In the genomic region with DNA sequence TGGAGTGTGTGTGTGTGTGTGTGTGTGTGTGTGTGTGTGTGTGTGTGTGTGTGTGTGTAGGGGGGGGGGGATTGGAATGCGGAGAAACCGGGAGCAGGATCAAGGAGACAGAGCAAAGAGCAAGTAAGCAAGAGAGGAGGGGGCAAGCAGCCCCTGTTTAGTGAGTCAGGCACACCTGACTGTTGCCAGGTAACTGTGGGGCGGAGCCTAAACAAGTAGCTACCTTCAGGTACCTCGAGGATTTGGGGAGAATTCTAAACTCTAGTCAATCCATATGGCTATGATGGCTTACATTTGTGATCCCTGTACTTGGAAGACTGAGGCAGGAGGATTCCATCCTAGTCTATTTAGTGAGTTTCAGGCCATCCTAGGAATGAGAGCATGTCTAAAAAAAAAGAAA, we compare ENCODE assay signal across 8 mouse cellular contexts. TPM values are rescaled to one million over a fixed set of nuclear protein-coding genes. Genes with fewer than 3 reads are reported as not detected.
DNase-seq lines count a peak whose midpoint lies in the region; ATAC-seq lines count a peak whose summit lies in the region.

No protein-coding gene starts in this region.

- no peaks in the 10 kb centered on the region for H3K36me3 ChIP-seq in liver, embryonic 12.5 days
- no peaks in the 10 kb centered on the region for H3K36me3 ChIP-seq in liver, embryonic 11.5 days (ENCODE audit: control insufficient read depth, insufficient read depth, low read length)

- WGBS in liver, embryonic 12.5 days (ENCODE audit: insufficient replicate concordance) = 47% methylated on average over 2 of the region's 4 CpGs
- WGBS in liver, embryonic 11.5 days = 45% methylated on average over 3 of the region's 4 CpGs

- peaks cover 8% of the 10 kb centered on the region for H3K27me3 ChIP-seq in liver, embryonic 12.5 days (replicated peaks)
- no peaks in the 10 kb centered on the region for H3K27me3 ChIP-seq in liver, embryonic 11.5 days (replicated peaks; ENCODE audit: control insufficient read depth, insufficient read depth, low read length)

- DNase-seq in embryo, embryonic 9.5 days (ENCODE audit: extremely low spot score) = peak; percentile 12
- no peak for DNase-seq in embryo, embryonic 10 days (ENCODE audit: low spot score)
- DNase-seq in liver, embryonic 11.5 days (ENCODE audit: low spot score) = no peak
- peak; percentile 51 for DNase-seq in T-cell, adult 2 months (ENCODE audit: low spot score)
- peak; percentile 77 for DNase-seq in induced T-regulatory cell, adult 2 months (ENCODE audit: low read depth)
- DNase-seq in adrenal gland, adult 18-20 months (ENCODE audit: low spot score in 2 of 2) = no peak
- no peak for DNase-seq in liver

- H3K4me3 ChIP-seq in liver, embryonic 12.5 days = no peak overlapping the region
- H3K4me3 ChIP-seq in liver, embryonic 11.5 days (ENCODE audit: low read depth, low read length) = no peak overlapping the region

- no peaks in the 10 kb centered on the region for H3K9me3 ChIP-seq in liver, embryonic 12.5 days (replicated peaks)
- H3K9me3 ChIP-seq in liver, embryonic 11.5 days (ENCODE audit: control insufficient read depth, low read length) = no peaks in the 10 kb centered on the region

- H3K9ac ChIP-seq in liver, embryonic 12.5 days = no peak overlapping the region
- no peak overlapping the region for H3K9ac ChIP-seq in liver, embryonic 11.5 days (ENCODE audit: low read depth, low read length)

- no peak overlapping the region for H3K27ac ChIP-seq in liver, embryonic 12.5 days
- no peak overlapping the region for H3K27ac ChIP-seq in liver, embryonic 11.5 days (ENCODE audit: low read depth, low read length)

- H3K4me2 ChIP-seq in liver, embryonic 12.5 days = 0 out of 2 replicates have a peak overlapping the region, but pooled peaks have one; percentile 37
- H3K4me2 ChIP-seq in liver, embryonic 11.5 days = no peak overlapping the region

- peaks cover 42% of the 10 kb centered on the region for H3K4me1 ChIP-seq in liver, embryonic 12.5 days
- H3K4me1 ChIP-seq in liver, embryonic 11.5 days (replicated peaks; ENCODE audit: control insufficient read depth, insufficient read depth, low read length) = peaks cover 18% of the 10 kb centered on the region

- no peak for ATAC-seq in liver, embryonic 12.5 days
- no peak for ATAC-seq in liver, embryonic 11.5 days (replicated peaks; ENCODE audit: low FRiP score)

RNA-seq across cellular contexts. Expression of a gene that starts 22.1 kb away (rescaled TPM):
- polyA plus RNA-seq in liver, embryonic 12.5 days (2016; fragmentation: Nextera tagmentation; extraction: Ambion mirVana) = 6.6 and 8.3 TPM in 2 replicates
- 9.4 and 11.4 TPM in 2 replicates for polyA plus RNA-seq in liver, embryonic 11.5 days (2014; fragmentation: Nextera tagmentation; extraction: Ambion mirVana)
- 1 to 10 TPM; 3.7 to 3.8 TPM for total RNA-seq in adrenal gland, adult 18-20 months (2021)

Comparison
In these comparisons a context has a peak if more than half of its experiments do, and no peak if none do; other contexts are left out.
1. DNase-seq: peak in embryo, embryonic 9.5 days (single experiment), T-cell, adult 2 months (single experiment) and induced T-regulatory cell, adult 2 months (single experiment); none in embryo, embryonic 10 days (single experiment), liver, embryonic 11.5 days (single experiment), adrenal gland, adult 18-20 months (0 of 2) and liver (single experiment).